Mouse (Mus musculus) kidney, adult 2 months (tissue): Measurements from ENCODE around the gene Plekha5. TPM values are rescaled to one million over a fixed set of nuclear protein-coding genes. Genes with fewer than 3 reads are reported as not detected.
"Not testable (repeated sequence)": the region's sequence is repeated elsewhere in the genome, so short reads cannot be mapped to it uniquely, and the experiment has no call there.

Source experiments
- DNase-seq: peaks from one replicate; pipeline ENCODE4 v3.0.0; 2021
- H3K27ac ChIP-seq: fragments of 200-500 bp; 2 replicates; pipeline ENCODE4 v1.5.1; 2012; ENCODE audit warnings: low read depth, low read length, control low read depth, inconsistent platforms; ENCODE audit not compliant: insufficient read depth
- H3K27me3 ChIP-seq: fragments of 200-500 bp; replicated peaks from 2 replicates; pipeline ENCODE4 v1.6.1; 2012; ENCODE audit warnings: mild to moderate bottlenecking, moderate library complexity, low read length, inconsistent platforms; ENCODE audit not compliant: control insufficient read depth, insufficient read depth
- H3K36me3 ChIP-seq: fragments of 200-500 bp; 2 replicates; pipeline ENCODE4 v1.6.1; 2012; ENCODE audit warnings: mild to moderate bottlenecking, moderate library complexity, low read length, inconsistent platforms; ENCODE audit not compliant: control insufficient read depth, insufficient read depth
- H3K4me1 ChIP-seq: fragments of 200-500 bp; 2 replicates; pipeline ENCODE4 v1.6.1; 2011; ENCODE audit warnings: low read length; ENCODE audit not compliant: control insufficient read depth, insufficient read depth
- H3K4me3 ChIP-seq: fragments of 200-500 bp; 2 replicates; pipeline ENCODE4 v1.5.1; 2011; ENCODE audit warnings: mild to moderate bottlenecking, low read depth, low read length, control low read depth; ENCODE audit not compliant: insufficient read depth
- CTCF ChIP-seq: fragments of 200-500 bp; conservative IDR thresholded peaks from 2 replicates; pipeline ENCODE4 v1.5.1; 2011; ENCODE audit warnings: low read depth, mild to moderate bottlenecking, control low read depth, low read length, moderate library complexity, mixed read lengths; ENCODE audit not compliant: insufficient read depth, insufficient read length
- POLR2A ChIP-seq: fragments of 200-500 bp; IDR thresholded peaks from one replicate; pipeline ENCODE4 v1.6.1; 2011; ENCODE audit warnings: low read depth, low read length, control low read depth
- WGBS: fragments of 180-500 bp; shearing (Covaris S2); methylation state at CpG from one replicate; pipeline ENCODE4 v1.1.7; 2018; 5-methylcytosine and 5-hydroxymethylcytosine counted together
- polyA plus RNA-seq: library from polyadenylated mRNA; depleted of rRNA; stranded (reverse); fragments of >200 nt; gene quantifications from 2 replicates; pipeline ENCODE4 v1.2.3, GENCODE M21; 2012

Plekha5 gene
- polyA plus RNA-seq, 1 experiment: 21.4 TPM

- H3K27ac ChIP-seq: no peak overlapping the region
- no peak for DNase-seq
- no peaks in the 10 kb centered on the region for H3K36me3 ChIP-seq
- H3K27me3 ChIP-seq: no peaks in the 10 kb centered on the region
- TF ChIP-seq POLR2A (no peak), CTCF (no peak)
- no peak overlapping the region for H3K4me3 ChIP-seq
- H3K4me1 ChIP-seq: no peaks in the 10 kb centered on the region
Observed at GRCm38 (mm10) chr6:140489570-140489969, 65.7 kb downstream of the Plekha5 start.

DNA sequence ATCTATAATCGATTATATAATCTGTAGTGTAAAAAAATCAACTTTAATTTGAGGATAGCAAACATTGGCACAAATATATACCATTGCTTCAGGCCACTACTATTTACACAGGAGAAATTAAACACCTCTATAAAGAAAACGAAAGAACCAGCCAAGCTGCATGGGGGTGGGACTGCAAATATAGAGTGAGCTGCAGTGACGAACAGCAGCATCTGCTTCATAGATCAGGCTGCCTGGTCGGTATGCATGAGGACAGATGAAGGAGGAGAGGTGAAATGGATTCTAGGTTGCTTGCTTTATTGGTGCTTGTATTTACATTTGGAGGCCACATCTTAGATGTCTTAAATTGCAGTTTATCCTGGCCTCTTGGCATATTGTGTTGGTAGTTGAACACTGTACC, 66.4 kb downstream of the Plekha5 start:
- H3K4me1 ChIP-seq: no peaks in the 10 kb centered on the region
- no peak overlapping the region for H3K4me3 ChIP-seq
- no peaks in the 10 kb centered on the region for H3K36me3 ChIP-seq
- 74% methylated on average over 4 of the region's 4 CpGs for WGBS
- H3K27ac ChIP-seq: no peak overlapping the region
- TF ChIP-seq CTCF (no peak), POLR2A (no peak)
- no peaks in the 10 kb centered on the region for H3K27me3 ChIP-seq
- DNase-seq: no peak

DNA sequence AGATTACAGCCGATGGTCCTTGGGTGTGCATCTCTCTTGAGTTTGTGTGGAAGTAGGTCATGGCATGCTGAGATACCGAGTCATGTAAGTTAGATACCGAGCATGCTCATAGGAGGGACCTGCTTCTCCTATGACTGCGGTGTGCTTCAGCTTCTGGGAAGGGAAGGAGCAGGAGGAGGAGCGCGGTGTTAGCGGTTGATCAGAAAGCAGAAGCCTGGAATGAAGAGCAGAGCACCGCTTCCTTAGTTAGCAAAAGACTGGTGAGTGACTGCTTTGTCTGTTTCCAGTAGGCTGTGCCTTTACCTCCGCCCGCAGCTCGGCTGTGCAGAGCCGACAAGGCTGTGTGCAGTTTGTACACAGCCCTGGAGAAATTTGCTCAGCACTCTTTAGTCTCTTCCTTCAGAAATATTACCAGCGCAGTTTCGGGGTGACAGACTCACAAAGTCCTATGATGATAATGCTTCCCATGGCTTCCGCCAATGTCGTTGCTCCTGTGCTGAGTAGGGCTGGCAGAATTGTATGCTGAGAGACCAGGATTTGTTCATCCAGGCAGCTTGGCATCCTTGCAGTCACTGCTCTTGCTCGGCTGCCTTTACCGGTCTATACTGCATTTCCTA, 67.2 kb downstream of the Plekha5 start:
- 72% methylated on average over 18 of the region's 18 CpGs for WGBS
- DNase-seq: no peak
- no peak overlapping the region for H3K27ac ChIP-seq
- H3K27me3 ChIP-seq: no peaks in the 10 kb centered on the region
- H3K36me3 ChIP-seq: no peaks in the 10 kb centered on the region
- TF ChIP-seq CTCF (no peak), POLR2A (no peak)
- no peak overlapping the region for H3K4me3 ChIP-seq
- H3K4me1 ChIP-seq: no peaks in the 10 kb centered on the region

- 52% methylated on average over 6 of the region's 6 CpGs for WGBS
Observed at GRCm38 (mm10) chr6:140492043-140492442, 68.2 kb downstream of the Plekha5 start.

GRCm38 (mm10) chr6:140498074-140498473, 74.2 kb downstream of the Plekha5 start:
- Histone ChIP-seq H3K27ac (no peak overlapping the region), H3K4me3 (no peak overlapping the region), H3K27me3 (no peaks in the 10 kb centered on the region), H3K36me3 (no peaks in the 10 kb centered on the region), H3K4me1 (no peaks in the 10 kb centered on the region)
- DNase-seq: no peak
- TF ChIP-seq CTCF (no peak), POLR2A (no peak)
- WGBS: 92% methylated on average over 3 of the region's 3 CpGs

More at GRCm38 (mm10) chr6:140492043-140492442, 68.2 kb downstream of the Plekha5 start:
- no peak for DNase-seq
- Histone ChIP-seq H3K4me1 (no peaks in the 10 kb centered on the region), H3K36me3 (no peaks in the 10 kb centered on the region), H3K27me3 (no peaks in the 10 kb centered on the region), H3K27ac (no peak overlapping the region), H3K4me3 (no peak overlapping the region)
- no peak for TF ChIP-seq POLR2A
- TF ChIP-seq CTCF: no peak

- Histone ChIP-seq H3K27me3 (no peaks in the 10 kb centered on the region), H3K4me1 (no peaks in the 10 kb centered on the region), H3K27ac (no peak overlapping the region), H3K4me3 (no peak overlapping the region), H3K36me3 (no peaks in the 10 kb centered on the region)
- 61% methylated on average over 4 of the region's 4 CpGs for WGBS
- no peak for DNase-seq
- TF ChIP-seq CTCF (no peak), POLR2A (no peak)
Observed at GRCm38 (mm10) chr6:140498958-140499357, 75.1 kb downstream of the Plekha5 start.

GRCm38 (mm10) chr6:140500829-140501228, 77.0 kb downstream of the Plekha5 start:
- not testable (repeated sequence) for H3K4me1 ChIP-seq, H3K27ac ChIP-seq, H3K4me3 ChIP-seq, DNase-seq, H3K36me3 ChIP-seq, H3K27me3 ChIP-seq
- 75% methylated on average over 1 of the region's 1 CpGs for WGBS

DNA sequence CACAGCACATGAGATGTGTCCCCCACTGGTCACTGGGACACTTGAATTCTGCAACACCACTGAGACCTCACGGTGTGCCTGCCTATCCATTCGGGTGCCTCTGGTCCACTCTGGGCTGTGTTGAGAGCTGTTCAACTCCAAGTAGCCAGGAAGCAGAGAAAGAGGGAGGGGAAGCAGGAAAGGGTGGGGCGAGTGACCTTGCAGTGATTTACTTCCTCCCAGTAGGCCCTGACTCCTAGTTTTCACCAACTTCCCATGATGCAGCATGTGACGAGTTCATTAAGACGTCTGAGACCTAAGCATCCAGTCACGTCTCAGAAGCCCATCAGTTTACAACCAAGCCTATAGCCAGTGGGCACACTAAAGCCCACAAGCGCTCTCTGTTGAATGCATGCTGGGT, 78.0 kb downstream of the Plekha5 start:
- no peaks in the 10 kb centered on the region for H3K27me3 ChIP-seq
- TF ChIP-seq POLR2A: no peak
- no peak for TF ChIP-seq CTCF
- peaks cover 4% of the 10 kb centered on the region; the same call in 1 of the 2 replicates for H3K4me1 ChIP-seq
- 83% methylated on average over 7 of the region's 7 CpGs for WGBS
- H3K36me3 ChIP-seq: no peaks in the 10 kb centered on the region
- H3K4me3 ChIP-seq: no peak overlapping the region
- H3K27ac ChIP-seq: no peak overlapping the region
- no peak for DNase-seq
